Mouse (Mus musculus) neutrophil, adult 59 days (primary cell): ENCODE results near the gene Hhatl. TPM values are rescaled to one million over a fixed set of nuclear protein-coding genes. Genes with fewer than 3 reads are reported as not detected.

Experiments used
- total RNA-seq, 2 experiments: library from RNA; stranded (reverse); gene quantifications; 1 replicate in 1 of 2; 2 replicates in 1 of 2; pipeline ENCODE4 v1.2.4; 2023

Gene Hhatl
- total RNA-seq: not detected

GRCm38 (mm10) chr9:121791757-121792521 is at the start of gene Hhatl:
Gene Hhatl (minus strand): TSS chr9:121792507.

GRCm38 (mm10) chr9:121838829-121839621 is 46.7 kb upstream of the Hhatl start, which contains the start of gene Ccdc13:
Gene Ccdc13 (minus strand): TSS chr9:121839461.

DNA sequence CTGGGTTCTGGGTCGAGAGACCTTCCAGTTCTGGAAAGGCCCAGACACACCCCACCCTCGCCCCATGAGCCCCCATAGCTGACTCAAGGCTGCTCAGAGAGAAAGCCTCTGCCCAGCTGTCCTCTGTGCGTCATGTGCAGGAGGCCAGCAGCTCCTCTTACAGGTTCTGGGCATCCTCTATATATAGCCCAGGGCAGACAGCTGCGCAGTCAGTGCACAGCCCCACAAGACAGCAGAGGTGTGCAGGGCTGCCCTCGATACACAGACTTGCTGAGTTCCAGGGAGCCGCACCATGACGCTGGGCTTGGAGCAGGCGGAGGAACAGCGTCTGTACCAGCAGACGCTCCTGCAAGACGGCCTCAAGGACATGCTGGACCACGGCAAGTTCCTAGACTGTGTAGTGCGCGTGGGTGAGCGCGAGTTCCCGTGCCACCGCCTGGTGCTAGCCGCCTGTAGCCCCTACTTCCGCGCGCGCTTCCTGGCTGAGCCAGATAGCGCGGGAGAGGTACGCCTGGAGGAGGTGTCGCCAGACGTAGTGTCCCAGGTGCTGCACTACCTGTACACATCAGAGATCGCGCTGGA is 14.7 kb downstream of the Hhatl start, which contains the start of gene Klhl40:
Klhl40 (plus strand) TSS at position 124 of the 582 bp plus-strand sequence.

GRCm38 (mm10) chr9:121759091-121760081 is 32.9 kb downstream of the Hhatl start, which contains the start of gene Zfp651:
Gene Zfp651 (plus strand): TSS chr9:121759330.

Other genes starting within 250 kb of the Hhatl start
- gene Lyzl4, start 150.4 kb downstream of the Hhatl start, total RNA-seq: not detected
- 1 to 10 TPM in 1 of 2 experiments, under 1 TPM in 1; 0.33 to 1.7 TPM for gene Vipr1, start 149.8 kb downstream of the Hhatl start, total RNA-seq
- gene Sec22c, start 87.0 kb downstream of the Hhatl start, total RNA-seq: 10 to 100 TPM; 28.1 to 36.0 TPM
- gene Ss18l2, start 82.2 kb downstream of the Hhatl start, total RNA-seq: 10 to 100 TPM; 16.4 to 21.6 TPM
- gene Nktr, start 73.3 kb downstream of the Hhatl start, total RNA-seq: 100 to 1,000 TPM; 174 to 197 TPM
- under 1 TPM; 0.24 to 0.29 TPM for gene Zfp651, start 33.2 kb downstream of the Hhatl start, total RNA-seq
- not detected for gene Klhl40, start 14.9 kb downstream of the Hhatl start, total RNA-seq
- under 1 TPM in 1 of 2 experiments, not detected in 1; 0.15 TPM for gene Ccdc13, start 47.0 kb upstream of the Hhatl start, total RNA-seq
- gene Higd1a, start 65.9 kb upstream of the Hhatl start, total RNA-seq: 10 to 100 TPM; 31.9 to 32.1 TPM
- gene Ackr2, start 105.8 kb upstream of the Hhatl start, total RNA-seq: not detected
- gene Cyp8b1, start 123.8 kb upstream of the Hhatl start, total RNA-seq: under 1 TPM in 1 of 2 experiments, not detected in 1; 0.18 TPM
- under 1 TPM in 1 of 2 experiments, not detected in 1; 0.35 TPM for gene Fam198a, start 158.5 kb upstream of the Hhatl start, total RNA-seq
- gene Pomgnt2, start 204.6 kb upstream of the Hhatl start, total RNA-seq: under 1 TPM; 0.66 to 0.87 TPM